Mouse (Mus musculus) hindbrain, embryonic 11.5 days (tissue): ENCODE data around the gene Bicdl1. TPM values are rescaled to one million over a fixed set of nuclear protein-coding genes. Genes with fewer than 3 reads are reported as not detected.

ENCODE experiments used
- ATAC-seq: fragments of 200-750 bp; cut with Nextera tagmentation; 2 replicates; pipeline ENCODE4 v1.8.0; 2017; ENCODE audit warnings: mild to moderate bottlenecking, moderate TSS enrichment, moderate library complexity; ENCODE audit not compliant: low FRiP score
- DNase-seq: peaks from one replicate; pipeline ENCODE4 v3.0.0-alpha.2; 2015; ENCODE audit warnings: low spot score
- H3K27ac ChIP-seq: fragments of 300-500 bp; sonication (generic); 2 replicates; pipeline ENCODE4 v1.5.1; 2014; ENCODE audit warnings: mild to moderate bottlenecking, low read depth, low read length
- H3K27me3 ChIP-seq: fragments of 300-500 bp; sonication (generic); 2 replicates; pipeline ENCODE4 v1.6.1; 2014; ENCODE audit warnings: mild to moderate bottlenecking, low read length, moderate library complexity, mixed read lengths; ENCODE audit not compliant: control insufficient read depth, insufficient read depth
- H3K36me3 ChIP-seq: fragments of 300-500 bp; sonication (generic); 2 replicates; pipeline ENCODE4 v1.6.1; 2014; ENCODE audit warnings: mild to moderate bottlenecking, low read length, moderate library complexity, mixed read lengths; ENCODE audit not compliant: control insufficient read depth, insufficient read depth
- H3K4me1 ChIP-seq: fragments of 300-500 bp; sonication (generic); replicated peaks from 2 replicates; pipeline ENCODE4 v1.6.1; 2014; ENCODE audit warnings: low read length, mixed read lengths; ENCODE audit not compliant: control insufficient read depth, insufficient read depth
- H3K4me2 ChIP-seq: fragments of 300-500 bp; sonication (generic); replicated peaks from 2 replicates; pipeline ENCODE4 v1.6.1; 2014; ENCODE audit warnings: mild to moderate bottlenecking, low read depth, low read length
- H3K4me3 ChIP-seq: fragments of 300-500 bp; sonication (generic); 2 replicates; pipeline ENCODE4 v1.5.1; 2014; ENCODE audit warnings: low read depth, low read length
- H3K9ac ChIP-seq: fragments of 300-500 bp; sonication (generic); 2 replicates; pipeline ENCODE4 v1.6.1; 2014; ENCODE audit warnings: low read depth, low read length
- H3K9me3 ChIP-seq: fragments of 300-500 bp; sonication (generic); 2 replicates; pipeline ENCODE4 v1.6.1; 2016; ENCODE audit warnings: low read length; ENCODE audit not compliant: control insufficient read depth
- WGBS: fragments of 180-500 bp; shearing (Covaris S2); extraction: QIAGEN DNeasy Blood & Tissue Kit; methylation state at CpG from one replicate; pipeline ENCODE4 v1.1.7; 2014; 5-methylcytosine and 5-hydroxymethylcytosine counted together
- polyA plus RNA-seq: library from polyadenylated mRNA; unstranded; fragments of >200 nt; fragmentation: Nextera tagmentation; extraction: Ambion mirVana; gene quantifications from 2 replicates; pipeline ENCODE4 v1.2.1, GENCODE M21; 2014

Gene Bicdl1
- polyA plus RNA-seq, 1 experiment from 2014 or later = 15.8 TPM

GRCm38 (mm10) chr5:115626237-115626886 lies 105.1 kb downstream of the Bicdl1 start:
- no peak overlapping the region for H3K27ac ChIP-seq
- H3K27me3 ChIP-seq = no peaks in the 10 kb centered on the region
- no peak for DNase-seq
- H3K9ac ChIP-seq = no peak overlapping the region
- H3K36me3 ChIP-seq = no peaks in the 10 kb centered on the region
- H3K9me3 ChIP-seq = no peaks in the 10 kb centered on the region
- H3K4me1 ChIP-seq = no peaks in the 10 kb centered on the region
- ATAC-seq = no peak
- no peak overlapping the region for H3K4me2 ChIP-seq
- 92% methylated on average over 10 of the region's 10 CpGs for WGBS
- H3K4me3 ChIP-seq = no peak overlapping the region

- H3K36me3 ChIP-seq = no peaks in the 10 kb centered on the region
- H3K4me2 ChIP-seq = no peak overlapping the region
- no peak overlapping the region for H3K27ac ChIP-seq
- WGBS = 71% methylated on average over 9 of the region's 9 CpGs
- no peak for ATAC-seq
- H3K4me3 ChIP-seq = no peak overlapping the region
- DNase-seq = no peak
- H3K27me3 ChIP-seq = no peaks in the 10 kb centered on the region
- H3K9ac ChIP-seq = no peak overlapping the region
- H3K9me3 ChIP-seq = no peaks in the 10 kb centered on the region
- H3K4me1 ChIP-seq = no peaks in the 10 kb centered on the region
Observed at GRCm38 (mm10) chr5:115623694-115624440, 107.6 kb downstream of the Bicdl1 start.

- H3K27me3 ChIP-seq = no peaks in the 10 kb centered on the region
- no peaks in the 10 kb centered on the region for H3K4me1 ChIP-seq
- H3K9me3 ChIP-seq = no peaks in the 10 kb centered on the region
- ATAC-seq (no peak), DNase-seq (no peak)
- H3K4me3 ChIP-seq = no peak overlapping the region
- 89% methylated on average over 7 of the region's 7 CpGs for WGBS
- no peak overlapping the region for H3K27ac ChIP-seq
- H3K36me3 ChIP-seq = peaks cover 2% of the 10 kb centered on the region
- no peak overlapping the region for H3K4me2 ChIP-seq
- H3K9ac ChIP-seq = no peak overlapping the region
Observed at GRCm38 (mm10) chr5:115622686-115623085, 108.7 kb downstream of the Bicdl1 start.

- Histone ChIP-seq H3K27me3 (no peaks in the 10 kb centered on the region), H3K36me3 (peaks cover 21% of the 10 kb centered on the region), H3K4me2 (no peak overlapping the region), H3K9ac (no peak overlapping the region), H3K27ac (no peak overlapping the region), H3K4me3 (no peak overlapping the region), H3K9me3 (no peaks in the 10 kb centered on the region), H3K4me1 (no peaks in the 10 kb centered on the region)
- ATAC-seq (no peak), DNase-seq (no peak)
- 96% methylated on average over 15 of the region's 15 CpGs for WGBS
Observed at GRCm38 (mm10) chr5:115619690-115620089, 111.7 kb downstream of the Bicdl1 start.

- peak; percentile 57 for DNase-seq
- ATAC-seq = no peak
- Histone ChIP-seq H3K27me3 (no peaks in the 10 kb centered on the region), H3K4me1 (no peaks in the 10 kb centered on the region), H3K9me3 (no peaks in the 10 kb centered on the region), H3K36me3 (peaks cover 40% of the 10 kb centered on the region), H3K9ac (no peak overlapping the region), H3K4me3 (no peak overlapping the region), H3K27ac (no peak overlapping the region), H3K4me2 (no peak overlapping the region)
- 78% methylated on average over 7 of the region's 7 CpGs for WGBS
Observed at GRCm38 (mm10) chr5:115614948-115615347, 116.5 kb downstream of the Bicdl1 start.

GRCm38 (mm10) chr5:115613332-115613731 lies 118.1 kb downstream of the Bicdl1 start:
- Histone ChIP-seq H3K27ac (no peak overlapping the region), H3K4me2 (no peak overlapping the region), H3K9me3 (no peaks in the 10 kb centered on the region), H3K9ac (no peak overlapping the region), H3K36me3 (peaks cover 41% of the 10 kb centered on the region), H3K4me3 (no peak overlapping the region), H3K4me1 (no peaks in the 10 kb centered on the region), H3K27me3 (no peaks in the 10 kb centered on the region)
- no peak for DNase-seq
- WGBS = 91% methylated on average over 9 of the region's 9 CpGs
- ATAC-seq = no peak

- 93% methylated on average over 11 of the region's 11 CpGs for WGBS
- DNase-seq = no peak
- peaks cover 31% of the 10 kb centered on the region for H3K36me3 ChIP-seq
Observed at GRCm38 (mm10) chr5:115611566-115611965, 119.9 kb downstream of the Bicdl1 start.

GRCm38 (mm10) chr5:115603561-115603960 lies 127.9 kb downstream of the Bicdl1 start:
- H3K9me3 ChIP-seq = no peaks in the 10 kb centered on the region
- no peak overlapping the region for H3K4me3 ChIP-seq
- H3K4me2 ChIP-seq = no peak overlapping the region
- no peaks in the 10 kb centered on the region for H3K4me1 ChIP-seq
- no peak for DNase-seq
- no peaks in the 10 kb centered on the region for H3K27me3 ChIP-seq
- H3K27ac ChIP-seq = no peak overlapping the region
- H3K9ac ChIP-seq = no peak overlapping the region
- ATAC-seq = no peak
- 92% methylated on average over 6 of the region's 6 CpGs for WGBS
- H3K36me3 ChIP-seq = peaks cover 8% of the 10 kb centered on the region; the same call in 1 of the 2 replicates

More at GRCm38 (mm10) chr5:115611566-115611965, 119.9 kb downstream of the Bicdl1 start:
- no peak overlapping the region for H3K9ac ChIP-seq
- H3K4me2 ChIP-seq = no peak overlapping the region
- H3K9me3 ChIP-seq = no peaks in the 10 kb centered on the region
- no peaks in the 10 kb centered on the region for H3K27me3 ChIP-seq
- ATAC-seq = no peak
- H3K27ac ChIP-seq = no peak overlapping the region
- H3K4me1 ChIP-seq = no peaks in the 10 kb centered on the region
- no peak overlapping the region for H3K4me3 ChIP-seq
